Mouse (Mus musculus) liver, postnatal 0 days (tissue): ENCODE results near the gene Ptpn22. TPM values are rescaled to one million over a fixed set of nuclear protein-coding genes. Genes with fewer than 3 reads are reported as not detected.

Source experiments
- ATAC-seq: fragments of 200-750 bp; cut with Nextera tagmentation; 2 replicates; pipeline ENCODE4 v1.8.0; 2017; ENCODE audit warnings: mild to moderate bottlenecking, moderate library complexity
- DNase-seq: peaks from one replicate; pipeline ENCODE4 v3.0.0-alpha.2; 2016
- H3K27ac ChIP-seq: fragments of 300-500 bp; sonication (generic); 2 replicates; pipeline ENCODE4 v1.5.1; 2014; ENCODE audit warnings: antibody characterized with exemption, moderate library complexity, mild to moderate bottlenecking, low read depth
- H3K27me3 ChIP-seq: fragments of 300-500 bp; sonication (generic); 2 replicates; pipeline ENCODE4 v1.6.1; 2014; ENCODE audit warnings: low read length, control low read depth, mixed read lengths; ENCODE audit not compliant: insufficient read depth
- H3K36me3 ChIP-seq: fragments of 300-500 bp; sonication (generic); replicated peaks from 2 replicates; pipeline ENCODE4 v1.6.1; 2014; ENCODE audit warnings: mild to moderate bottlenecking, control low read depth, low read length, moderate library complexity, mixed read lengths; ENCODE audit not compliant: insufficient read depth
- H3K4me1 ChIP-seq: fragments of 300-500 bp; sonication (generic); 2 replicates; pipeline ENCODE4 v1.6.1; 2014; ENCODE audit warnings: antibody characterized with exemption, mild to moderate bottlenecking, control low read depth; ENCODE audit not compliant: insufficient read depth
- H3K4me2 ChIP-seq: fragments of 300-500 bp; sonication (generic); 2 replicates; pipeline ENCODE4 v1.6.1; 2014; ENCODE audit warnings: low read depth, mild to moderate bottlenecking, low read length, moderate library complexity, mixed read lengths
- H3K4me3 ChIP-seq: fragments of 300-500 bp; sonication (generic); 2 replicates; pipeline ENCODE4 v1.5.1; 2014; ENCODE audit warnings: low read depth, low read length
- H3K9ac ChIP-seq: fragments of 300-500 bp; sonication (generic); replicated peaks from 2 replicates; pipeline ENCODE4 v1.6.1; 2014; ENCODE audit warnings: mild to moderate bottlenecking, moderate library complexity
- H3K9me3 ChIP-seq: fragments of 300-500 bp; sonication (generic); 2 replicates; pipeline ENCODE4 v1.6.1; 2016; ENCODE audit warnings: mild to moderate bottlenecking, control low read depth, low read length, mixed read lengths
- CTCF ChIP-seq: sonication (generic); IDR thresholded peaks from 2 replicates; pipeline ENCODE4 v1.5.1; 2016; ENCODE audit warnings: antibody characterized with exemption, low read depth
- EP300 ChIP-seq: IDR thresholded peaks from 2 replicates; pipeline ENCODE4 v1.6.1; 2016; ENCODE audit warnings: antibody characterized with exemption, low read depth, mild to moderate bottlenecking
- WGBS: fragments of 180-500 bp; shearing (Covaris S2); extraction: QIAGEN DNeasy Blood & Tissue Kit; methylation state at CpG from one replicate; pipeline ENCODE4 v1.1.7; 2014; ENCODE audit not compliant: insufficient replicate concordance; 5-methylcytosine and 5-hydroxymethylcytosine counted together
- polyA plus RNA-seq: library from polyadenylated mRNA; unstranded; fragments of >200 nt; fragmentation: Nextera tagmentation; extraction: Ambion mirVana; gene quantifications from 2 replicates; pipeline ENCODE4 v1.2.1, GENCODE M21; 2015

The Ptpn22 gene
- polyA plus RNA-seq, 1 experiment from 2014 or later: 3.0 TPM

- Histone ChIP-seq H3K27ac (no peak overlapping the region), H3K4me1 (peaks cover 7% of the 10 kb centered on the region), H3K9ac (no peak overlapping the region), H3K36me3 (no peaks in the 10 kb centered on the region), H3K9me3 (no peaks in the 10 kb centered on the region), H3K27me3 (no peaks in the 10 kb centered on the region), H3K4me3 (no peak overlapping the region), H3K4me2 (no peak overlapping the region)
- DNase-seq (no peak), ATAC-seq (peak; percentile 25; the same call in 1 of the 2 replicates)
- TF ChIP-seq CTCF (no peak), EP300 (no peak)
- 35% methylated on average over 3 of the region's 3 CpGs for WGBS
These were observed 13.1 kb downstream of the Ptpn22 start for GRCm38 (mm10) chr3:103872663-103873098.

- Histone ChIP-seq H3K9ac (no peak overlapping the region), H3K9me3 (no peaks in the 10 kb centered on the region), H3K4me1 (peaks cover 7% of the 10 kb centered on the region), H3K27ac (0 out of 2 replicates have a peak overlapping the region, but pooled peaks have one; percentile 29), H3K27me3 (no peaks in the 10 kb centered on the region), H3K4me2 (no peak overlapping the region), H3K36me3 (no peaks in the 10 kb centered on the region; the same call in 1 of the 2 replicates), H3K4me3 (no peak overlapping the region)
- no peak for ATAC-seq
- no peak for DNase-seq
- TF ChIP-seq EP300 (no peak), CTCF (no peak)
- 46% methylated on average over 7 of the region's 7 CpGs for WGBS
These were observed 14.7 kb downstream of the Ptpn22 start for GRCm38 (mm10) chr3:103874329-103874728.

GRCm38 (mm10) chr3:103885946-103886345, 26.4 kb downstream of the Ptpn22 start:
- no peak for DNase-seq

GRCm38 (mm10) chr3:103887581-103887980, 28.0 kb downstream of the Ptpn22 start:
- ATAC-seq (no peak), DNase-seq (peak; percentile 31)
- Histone ChIP-seq H3K36me3 (no peaks in the 10 kb centered on the region), H3K27ac (no peak overlapping the region), H3K9me3 (no peaks in the 10 kb centered on the region), H3K4me3 (no peak overlapping the region), H3K9ac (no peak overlapping the region), H3K4me1 (no peaks in the 10 kb centered on the region), H3K27me3 (no peaks in the 10 kb centered on the region), H3K4me2 (no peak overlapping the region)
- TF ChIP-seq CTCF (peak; percentile 71), EP300 (no peak)
- WGBS: 30% methylated on average over 3 of the region's 3 CpGs

More at GRCm38 (mm10) chr3:103885946-103886345, 26.4 kb downstream of the Ptpn22 start:
- ATAC-seq: no peak
- Histone ChIP-seq H3K36me3 (no peaks in the 10 kb centered on the region), H3K27me3 (no peaks in the 10 kb centered on the region), H3K9ac (no peak overlapping the region), H3K4me2 (no peak overlapping the region), H3K27ac (no peak overlapping the region), H3K4me1 (no peaks in the 10 kb centered on the region), H3K4me3 (no peak overlapping the region), H3K9me3 (no peaks in the 10 kb centered on the region)
- no peak for TF ChIP-seq CTCF
- TF ChIP-seq EP300: no peak
- 78% methylated on average over 11 of the region's 11 CpGs for WGBS

- no peak for ATAC-seq
- WGBS: 73% methylated on average over 3 of the region's 3 CpGs
- no peak overlapping the region for H3K4me2 ChIP-seq
These were observed 33.8 kb downstream of the Ptpn22 start for GRCm38 (mm10) chr3:103893374-103893773.

GRCm38 (mm10) chr3:103904705-103905104, 45.1 kb downstream of the Ptpn22 start:
- H3K4me3 ChIP-seq: no peak overlapping the region
- ATAC-seq (peak; percentile 68), DNase-seq (peak; percentile 77)
- WGBS: 77% methylated on average over 1 of the region's 1 CpGs
- no peak overlapping the region for H3K27ac ChIP-seq
- no peak overlapping the region for H3K4me2 ChIP-seq
- no peaks in the 10 kb centered on the region for H3K9me3 ChIP-seq
- no peak overlapping the region for H3K9ac ChIP-seq
- no peaks in the 10 kb centered on the region for H3K27me3 ChIP-seq
- TF ChIP-seq CTCF (peak; percentile 81), EP300 (no peak)
- no peaks in the 10 kb centered on the region for H3K36me3 ChIP-seq
- no peaks in the 10 kb centered on the region for H3K4me1 ChIP-seq

More at GRCm38 (mm10) chr3:103893374-103893773, 33.8 kb downstream of the Ptpn22 start:
- H3K4me3 ChIP-seq: no peak overlapping the region
- H3K4me1 ChIP-seq: no peaks in the 10 kb centered on the region
- TF ChIP-seq EP300 (no peak), CTCF (no peak)
- H3K36me3 ChIP-seq: no peaks in the 10 kb centered on the region
- H3K27ac ChIP-seq: no peak overlapping the region
- no peak for DNase-seq
- H3K9me3 ChIP-seq: no peaks in the 10 kb centered on the region
- H3K27me3 ChIP-seq: no peaks in the 10 kb centered on the region
- no peak overlapping the region for H3K9ac ChIP-seq
